Mouse (Mus musculus): ENCODE measurements at regions not wholly inside any gene's neighbourhood (a gene's known extent, or its start where the extent isn't known, plus 50 kb on each side); places are given as distances from the start of the nearest gene placed in this dataset.
A peak's percentile ranks its signal among the peaks of the same experiment; 100 is the strongest.

GRCm38 (mm10) chr3:78509336-78509735 lies 777.0 kb downstream of the Rapgef2 start:
- Histone ChIP-seq H3K9me3 (replicated peaks; ENCODE audit: control insufficient read depth, low read length) (no peaks in the 10 kb centered on the region), H3K4me3 (ENCODE audit: low read depth, low read length) (no peak overlapping the region), H3K27ac (ENCODE audit: low read depth, low read length) (no peak overlapping the region), H3K36me3 (ENCODE audit: control insufficient read depth, insufficient read depth, low read length) (no peaks in the 10 kb centered on the region), H3K4me2 (ENCODE audit: low read length) (no peak overlapping the region), H3K4me1 (ENCODE audit: control insufficient read depth, insufficient read depth, low read length) (no peaks in the 10 kb centered on the region), H3K27me3 (replicated peaks; ENCODE audit: control insufficient read depth, insufficient read depth, low read length) (no peaks in the 10 kb centered on the region), H3K9ac (ENCODE audit: low read length) (no peak overlapping the region)
- ATAC-seq (no peak), DNase-seq (ENCODE audit: low spot score) (no peak)
- 95% methylated on average over 5 of the region's 5 CpGs for WGBS

DNA sequence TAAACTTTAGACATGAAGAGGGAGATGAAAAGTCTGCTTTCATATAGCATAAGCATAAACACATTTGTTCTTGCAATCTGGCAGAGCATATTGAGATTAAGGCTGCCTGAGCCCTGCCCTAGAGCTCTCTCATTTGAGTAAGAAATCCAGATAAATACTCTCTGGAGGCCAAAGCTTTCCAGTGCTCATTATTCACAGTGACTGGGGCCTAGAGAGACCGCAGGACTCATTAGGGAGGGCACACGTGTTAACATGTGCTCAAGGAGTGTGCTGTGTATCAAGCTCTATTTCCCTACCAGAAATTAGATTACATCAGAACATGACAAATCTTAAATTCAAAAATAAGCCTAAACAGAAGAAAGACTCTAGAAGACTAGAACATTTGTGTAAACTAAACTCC lies 808.6 kb downstream of the Rapgef2 start:
- H3K4me1 ChIP-seq (ENCODE audit: control insufficient read depth, insufficient read depth, low read length), result no peaks in the 10 kb centered on the region
- H3K9me3 ChIP-seq (replicated peaks; ENCODE audit: control insufficient read depth, low read length), result no peaks in the 10 kb centered on the region
- DNase-seq (ENCODE audit: low spot score), result peak; percentile 25
- WGBS, result 61% methylated on average over 2 of the region's 2 CpGs
- no peak for ATAC-seq
- H3K4me2 ChIP-seq (ENCODE audit: low read length), result no peak overlapping the region
- H3K9ac ChIP-seq (ENCODE audit: low read length), result no peak overlapping the region
- no peak overlapping the region for H3K27ac ChIP-seq (ENCODE audit: low read depth, low read length)
- H3K36me3 ChIP-seq (ENCODE audit: control insufficient read depth, insufficient read depth, low read length), result no peaks in the 10 kb centered on the region
- no peak overlapping the region for H3K4me3 ChIP-seq (ENCODE audit: low read depth, low read length)
- H3K27me3 ChIP-seq (replicated peaks; ENCODE audit: control insufficient read depth, insufficient read depth, low read length), result no peaks in the 10 kb centered on the region
